Mouse (Mus musculus) frontal cortex, postnatal 25 days (tissue): Measurements from ENCODE around the gene Rpl15.
A peak's percentile ranks its signal among the peaks of the same experiment; 100 is the strongest.
"Not testable (repeated sequence)": the region's sequence is repeated elsewhere in the genome, so short reads cannot be mapped to it uniquely, and the experiment has no call there.

Experiments used
- DNase-seq, 2 experiments: peaks; one replicate each; pipeline ENCODE4 v3.0.0; 2022; ENCODE audit warnings: low spot score in 2 of 2

Rpl15 gene

GRCm38 (mm10) chr14:18270529-18271441 lies at the start of gene Rpl15, which contains the start of gene Nkiras1:
Rpl15 (minus strand) TSS chr14:18271391.
Nkiras1 (plus strand) TSS chr14:18271136.
- DNase-seq, result peak; percentile 92 to 98

DNA sequence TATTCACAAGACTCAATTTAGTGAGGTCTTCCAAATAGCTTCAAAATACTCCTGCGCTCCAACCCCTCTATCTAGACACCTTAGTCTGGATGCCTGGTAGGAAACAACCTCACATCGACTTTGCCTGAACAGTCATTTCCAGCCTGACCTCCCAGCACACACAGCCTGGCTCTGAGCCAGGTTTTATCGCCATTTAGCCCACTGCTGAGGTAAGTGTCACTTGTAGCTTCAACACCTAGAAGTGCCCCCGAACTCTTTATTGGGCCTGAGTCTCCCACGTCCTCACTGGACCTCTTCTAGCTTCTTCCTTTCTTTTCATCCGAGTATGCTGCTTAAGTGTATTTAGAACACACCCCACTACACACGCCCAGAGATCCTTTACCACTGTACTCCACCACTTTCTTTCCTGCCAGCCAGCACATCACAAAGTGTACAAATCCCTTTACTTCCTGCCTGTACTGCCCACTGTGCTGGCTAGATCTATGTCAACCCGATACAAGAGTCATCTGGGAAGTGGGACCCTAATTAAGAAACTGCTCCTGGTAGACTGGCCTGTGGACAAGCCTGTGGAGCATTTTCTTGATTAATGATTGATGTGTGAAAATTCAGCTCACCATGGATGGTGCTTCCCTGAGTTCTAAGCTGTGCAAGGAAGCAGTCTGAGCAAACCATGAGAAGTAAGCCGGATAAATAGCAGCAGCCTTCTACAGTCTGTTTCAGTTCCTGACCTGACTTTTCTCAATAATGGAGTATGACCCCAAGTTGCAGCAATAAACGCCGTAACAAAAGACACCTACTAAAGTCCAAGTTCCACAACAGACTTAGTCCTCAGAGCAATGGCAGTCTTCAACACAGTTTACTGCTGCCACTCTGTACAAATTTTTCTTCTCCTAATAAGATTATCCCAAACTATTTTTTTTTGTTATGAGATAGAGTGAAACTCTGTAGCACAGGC lies 46.5 kb upstream of the Rpl15 start:
- DNase-seq, result no peak

DNA sequence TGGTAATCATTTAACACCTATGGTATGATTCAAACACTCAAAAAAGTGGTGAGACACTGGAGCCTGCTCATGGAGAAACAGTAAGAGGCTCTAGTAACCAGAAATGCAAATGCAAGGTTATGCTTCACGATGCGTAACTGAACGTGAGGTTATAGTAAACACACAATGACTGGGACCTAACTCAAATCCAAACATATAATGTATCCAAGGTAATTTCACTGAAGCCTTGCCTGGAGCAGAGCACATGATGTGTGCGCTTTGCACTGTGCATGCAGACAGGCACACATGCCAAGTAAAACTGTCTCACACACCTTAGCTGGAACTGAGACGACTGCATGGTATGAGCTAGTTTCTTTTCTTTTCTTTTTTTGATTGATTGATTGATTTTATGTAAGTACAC lies 33.0 kb upstream of the Rpl15 start:
- no peak for DNase-seq

DNA sequence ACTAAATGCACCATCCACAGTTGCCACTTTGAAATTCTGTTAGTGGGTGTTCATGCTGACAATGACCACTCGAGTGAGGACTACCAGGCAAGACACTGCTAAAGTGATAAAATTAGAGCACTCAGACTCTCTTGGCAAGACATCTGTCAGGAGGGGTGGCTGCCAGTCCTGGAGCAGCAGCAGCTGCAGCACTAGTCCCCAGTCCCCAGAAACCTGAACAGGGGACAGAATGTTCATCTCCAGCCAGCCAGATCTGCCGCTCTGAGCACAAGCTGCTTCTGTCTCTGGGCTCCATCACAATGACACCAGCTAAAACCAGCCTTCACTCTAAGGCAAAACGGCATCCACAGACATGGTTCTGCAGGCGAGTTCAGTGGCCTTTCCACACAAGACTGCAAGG lies 32.1 kb upstream of the Rpl15 start:
- DNase-seq, result peak; percentile 38 to 45

- no peak for DNase-seq
These were observed 31.6 kb upstream of the Rpl15 start for GRCm38 (mm10) chr14:18302750-18303149.

- DNase-seq, result no peak
These were observed 30.4 kb upstream of the Rpl15 start for GRCm38 (mm10) chr14:18301591-18301990.

DNA sequence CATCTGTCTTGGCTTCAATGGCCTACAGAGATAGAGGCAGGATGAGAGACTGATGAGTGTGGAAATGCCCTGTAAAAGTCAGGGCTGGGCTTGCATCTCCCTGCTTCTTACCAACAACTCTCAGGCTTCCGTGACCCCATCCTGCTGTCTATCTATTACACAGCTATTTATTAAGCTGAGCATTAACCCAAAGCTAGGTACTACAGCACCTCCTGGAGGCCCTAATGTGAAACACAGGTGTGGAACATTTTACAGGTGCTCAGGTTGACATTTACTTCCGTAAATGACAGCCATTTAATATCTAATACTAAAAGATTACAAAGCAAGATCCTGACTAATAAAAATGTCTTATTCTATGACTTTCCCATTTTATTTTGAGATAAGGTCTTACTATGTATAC lies 29.5 kb upstream of the Rpl15 start:
- no peak for DNase-seq

DNA sequence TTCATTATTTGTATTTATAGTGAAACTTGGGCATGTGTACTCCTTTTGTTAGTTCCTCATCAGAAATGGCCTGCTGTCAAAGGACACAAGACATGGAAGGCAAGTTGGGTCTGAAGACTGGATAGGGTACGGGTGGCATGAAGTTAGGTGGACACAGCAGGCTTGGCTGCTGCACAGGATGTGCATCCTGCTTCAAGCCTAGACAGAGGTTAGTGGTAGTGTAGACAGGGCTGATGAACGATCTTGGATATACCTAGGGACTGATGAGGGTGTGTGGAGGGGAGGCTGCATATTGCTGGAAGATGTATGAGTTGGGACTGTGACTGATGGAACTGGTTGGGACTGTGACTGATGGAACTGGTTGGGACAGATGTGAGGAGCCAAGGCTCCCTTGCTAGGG lies 27.7 kb upstream of the Rpl15 start:
- no peak for DNase-seq

- no peak for DNase-seq
These were observed 26.2 kb upstream of the Rpl15 start for GRCm38 (mm10) chr14:18297441-18297840.

DNA sequence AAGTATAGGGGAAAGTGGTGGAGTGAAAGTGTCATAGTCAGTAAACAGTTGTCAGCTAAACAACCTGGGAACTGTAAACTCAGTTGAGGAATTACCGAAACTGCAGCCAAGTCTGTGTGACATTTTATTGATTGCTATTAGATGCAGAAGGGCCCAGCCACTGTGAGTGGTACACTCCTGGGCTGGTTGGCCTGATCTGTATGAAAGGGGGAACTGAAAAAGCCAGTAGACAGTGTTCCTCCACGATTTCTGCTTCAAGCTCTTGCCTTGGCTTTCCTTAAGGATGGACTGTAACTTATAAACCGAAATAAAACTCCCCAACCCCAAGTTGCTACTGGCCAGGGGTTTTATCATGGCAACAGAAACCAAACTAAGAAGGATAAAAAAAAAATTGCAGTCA lies 21.4 kb upstream of the Rpl15 start:
- no peak for DNase-seq

DNA sequence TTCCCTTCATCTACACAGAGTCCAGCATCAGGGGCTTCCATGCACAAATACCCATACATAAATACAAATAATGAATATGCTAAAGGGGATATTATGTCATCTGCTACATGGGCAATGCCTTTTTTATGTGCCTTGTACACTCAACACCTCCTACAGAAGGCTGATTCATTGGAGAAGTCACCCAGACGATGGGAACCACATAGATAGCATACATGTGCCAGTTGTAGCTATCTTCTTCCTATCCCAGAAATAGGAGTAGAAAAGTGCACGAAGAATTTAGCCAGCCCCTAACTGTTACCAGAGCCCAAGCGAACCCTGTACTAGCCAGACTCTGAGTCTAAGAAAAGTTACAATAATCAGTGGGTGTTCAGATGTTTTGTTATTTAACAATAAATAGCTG lies 20.9 kb upstream of the Rpl15 start:
- DNase-seq, result no peak

- DNase-seq, result no peak
These were observed 16.2 kb upstream of the Rpl15 start for GRCm38 (mm10) chr14:18287391-18287790.

- DNase-seq, result no peak
These were observed 15.2 kb upstream of the Rpl15 start for GRCm38 (mm10) chr14:18286441-18286840.

- no peak for DNase-seq
These were observed 14.3 kb upstream of the Rpl15 start for GRCm38 (mm10) chr14:18285476-18285875.

- DNase-seq, result no peak
These were observed 13.4 kb upstream of the Rpl15 start for GRCm38 (mm10) chr14:18284581-18284980.

DNA sequence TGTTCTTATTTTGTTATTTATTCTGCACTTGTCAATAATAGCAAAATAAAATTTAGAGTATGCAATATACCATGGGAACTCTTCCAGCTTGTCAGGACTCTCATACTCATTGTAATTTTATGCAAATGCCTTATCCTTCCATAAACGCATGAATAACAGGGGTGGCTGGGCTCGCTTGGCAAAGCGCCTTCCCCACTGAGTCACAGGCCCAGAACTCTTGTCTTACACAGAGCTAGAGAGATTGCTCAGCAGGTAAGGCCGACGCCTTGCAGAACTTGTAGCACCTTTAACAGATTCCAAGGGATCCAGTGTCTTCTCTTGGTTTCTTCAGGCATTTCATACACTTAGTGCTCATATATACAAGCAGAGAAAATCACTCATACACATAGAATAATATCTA lies 9.2 kb upstream of the Rpl15 start:
- no peak for DNase-seq

- no peak for DNase-seq
These were observed 3.3 kb upstream of the Rpl15 start for GRCm38 (mm10) chr14:18274526-18274925.

GRCm38 (mm10) chr14:18271666-18272065 lies 475 bp upstream of the Rpl15 start:
- no peak for DNase-seq

DNA sequence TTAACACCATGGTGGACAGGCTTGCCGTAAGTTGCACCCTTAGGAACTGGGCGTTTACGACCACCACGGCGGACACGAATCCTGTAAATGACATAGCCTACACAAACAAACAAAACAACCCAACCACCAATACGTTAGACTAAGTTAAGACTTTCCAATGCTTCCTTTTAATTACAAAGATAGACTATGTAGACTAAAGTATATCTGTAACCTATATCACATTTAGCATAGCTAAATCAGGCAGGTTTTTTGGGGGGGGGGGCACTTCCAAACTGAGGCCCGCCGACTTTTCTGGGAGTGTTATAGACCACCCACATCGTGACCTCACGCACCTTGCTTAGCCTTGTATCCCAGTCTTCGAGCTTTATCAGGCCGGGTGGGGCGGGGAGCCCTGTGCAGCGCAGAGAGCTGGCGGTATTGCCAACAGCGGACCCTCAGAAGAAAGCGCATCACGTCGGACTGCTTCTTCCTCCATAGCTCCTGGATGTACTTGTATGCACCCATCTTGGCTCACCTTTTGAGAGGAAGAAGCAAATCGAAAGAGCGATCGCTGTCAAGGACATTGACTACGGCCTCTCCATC lies 1.2 kb downstream of the Rpl15 start:
- not testable (repeated sequence) for DNase-seq

DNA sequence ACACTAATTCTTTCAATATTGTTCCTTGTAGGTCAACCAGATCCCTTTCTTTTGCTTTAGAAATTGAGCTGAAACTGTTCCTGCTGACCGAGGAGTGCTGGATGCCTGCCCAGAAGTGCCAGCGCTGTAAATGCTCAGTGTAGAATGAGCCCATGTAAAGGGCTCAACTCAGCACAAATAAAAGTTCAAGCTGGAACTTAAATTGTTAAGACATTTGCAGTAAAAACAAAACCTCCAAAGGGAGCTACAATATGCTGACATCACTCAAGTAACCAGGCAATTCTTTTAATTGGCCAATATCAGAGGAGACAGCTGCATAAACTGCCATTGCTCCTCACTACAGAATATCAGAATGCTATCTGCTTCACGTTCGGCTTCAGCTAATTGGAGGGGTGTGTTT lies 7.8 kb downstream of the Rpl15 start:
- no peak for DNase-seq

GRCm38 (mm10) chr14:18261203-18261602 lies 10.0 kb downstream of the Rpl15 start:
- no peak for DNase-seq

DNA sequence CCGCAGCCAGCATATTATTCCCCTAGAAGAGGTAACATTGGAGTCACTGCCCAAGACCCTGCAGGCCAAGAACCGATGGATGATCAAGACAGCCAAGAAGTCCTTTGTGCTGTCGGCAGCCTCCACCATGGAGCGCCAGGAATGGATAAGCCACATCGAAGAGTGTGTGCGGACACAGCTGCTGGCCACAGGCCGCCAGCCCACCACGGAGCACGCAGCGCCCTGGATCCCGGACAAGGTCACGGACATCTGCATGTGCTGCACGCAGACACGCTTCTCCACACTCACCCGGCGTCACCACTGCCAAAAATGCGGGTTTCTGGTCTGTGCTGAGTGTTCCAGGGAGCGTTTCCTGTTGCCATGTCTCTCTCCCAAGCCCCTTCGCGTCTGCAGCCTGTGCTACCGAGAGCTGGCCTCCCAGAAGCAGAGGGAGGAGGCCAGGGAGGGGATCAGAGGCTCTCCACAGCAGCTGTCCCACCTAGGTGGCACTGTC lies 28.5 kb downstream of the Rpl15 start:
- DNase-seq, result no peak
